Mouse (Mus musculus): ENCODE results near the gene Nkx2-1. TPM values are rescaled to one million over a fixed set of nuclear protein-coding genes. Genes with fewer than 3 reads are reported as not detected.
"Not testable (repeated sequence)": the region's sequence is repeated elsewhere in the genome, so short reads cannot be mapped to it uniquely, and the experiment has no call there.

The Nkx2-1 gene
- polyA plus RNA-seq, 1 experiment = 0.61 TPM

DNA sequence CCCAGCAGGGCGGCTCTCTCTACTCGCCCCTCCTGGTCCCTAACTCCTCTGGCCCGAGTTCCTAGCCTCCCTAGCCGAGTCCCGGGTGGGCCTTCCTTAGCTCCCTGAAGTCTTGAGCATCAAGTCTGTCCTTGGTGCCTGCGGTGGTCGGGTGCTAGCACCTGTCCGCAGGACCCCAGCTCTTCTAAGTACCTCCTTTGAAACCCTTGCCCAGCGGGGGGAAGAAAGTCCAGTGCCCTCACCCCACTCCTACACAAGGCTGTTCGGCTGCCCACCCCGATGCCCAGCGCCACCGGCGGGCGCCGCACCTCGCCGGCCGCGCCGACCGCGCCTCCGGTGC is 2.4 kb downstream of the Nkx2-1 start:
- TF ChIP-seq CTCF (IDR thresholded peaks at IDR 0.05; ENCODE audit: extremely low read depth, insufficient read depth, low read length) (no peak), POLR2A (IDR thresholded peaks at IDR 0.05; ENCODE audit: extremely low read depth, insufficient read depth, low read length) (no peak)
- no peak overlapping the region for H3K27ac ChIP-seq (ENCODE audit: insufficient read depth, low read length)
- no peak overlapping the region for H3K4me3 ChIP-seq (ENCODE audit: insufficient read depth, low read length)
- H3K4me1 ChIP-seq (ENCODE audit: control insufficient read depth, insufficient read depth, low read length) = no peaks in the 10 kb centered on the region

DNA sequence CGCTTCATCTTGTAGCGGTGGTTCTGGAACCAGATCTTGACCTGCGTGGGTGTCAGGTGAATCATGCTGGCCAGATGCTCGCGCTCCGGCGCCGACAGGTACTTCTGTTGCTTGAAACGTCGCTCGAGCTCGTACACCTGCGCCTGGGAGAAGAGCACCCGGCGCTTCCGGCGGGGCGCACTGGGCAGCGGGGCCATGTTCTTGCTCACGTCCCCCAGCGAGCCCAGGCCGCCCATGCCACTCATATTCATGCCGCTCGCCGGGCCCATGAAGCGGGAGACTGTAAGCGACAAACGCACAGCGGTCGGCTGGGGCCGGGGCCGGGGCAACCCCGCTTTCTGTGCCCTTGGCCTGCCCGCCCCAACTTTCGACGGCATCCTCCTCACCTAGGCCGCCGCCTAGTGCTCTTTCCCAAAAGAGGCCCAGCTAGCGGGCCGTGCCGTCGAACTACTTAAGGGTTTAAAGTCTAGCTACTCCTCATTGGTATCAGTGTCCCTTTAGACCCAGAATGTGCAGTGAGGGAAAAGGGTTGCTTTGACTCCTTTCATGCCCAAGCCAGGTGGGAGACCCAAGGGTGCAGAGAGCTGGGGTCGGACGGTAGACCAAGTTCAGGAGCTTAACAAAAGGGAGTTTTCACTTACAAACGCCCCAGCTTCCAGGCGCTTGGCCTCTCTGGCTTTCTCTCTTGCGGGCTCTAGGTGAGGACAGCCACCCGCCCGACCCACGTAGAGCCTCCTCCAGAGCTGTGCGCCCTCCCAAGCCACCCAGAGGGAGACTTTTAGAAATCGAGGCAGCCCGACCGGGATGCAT is 3.0 kb downstream of the Nkx2-1 start:
- Histone ChIP-seq H3K27ac (ENCODE audit: insufficient read depth, low read length) (no peak overlapping the region), H3K4me1 (ENCODE audit: control insufficient read depth, insufficient read depth, low read length) (no peaks in the 10 kb centered on the region), H3K4me3 (ENCODE audit: insufficient read depth, low read length) (no peak overlapping the region)
- TF ChIP-seq POLR2A (IDR thresholded peaks at IDR 0.05; ENCODE audit: extremely low read depth, insufficient read depth, low read length) (no peak), CTCF (IDR thresholded peaks at IDR 0.05; ENCODE audit: extremely low read depth, insufficient read depth, low read length) (no peak)

DNA sequence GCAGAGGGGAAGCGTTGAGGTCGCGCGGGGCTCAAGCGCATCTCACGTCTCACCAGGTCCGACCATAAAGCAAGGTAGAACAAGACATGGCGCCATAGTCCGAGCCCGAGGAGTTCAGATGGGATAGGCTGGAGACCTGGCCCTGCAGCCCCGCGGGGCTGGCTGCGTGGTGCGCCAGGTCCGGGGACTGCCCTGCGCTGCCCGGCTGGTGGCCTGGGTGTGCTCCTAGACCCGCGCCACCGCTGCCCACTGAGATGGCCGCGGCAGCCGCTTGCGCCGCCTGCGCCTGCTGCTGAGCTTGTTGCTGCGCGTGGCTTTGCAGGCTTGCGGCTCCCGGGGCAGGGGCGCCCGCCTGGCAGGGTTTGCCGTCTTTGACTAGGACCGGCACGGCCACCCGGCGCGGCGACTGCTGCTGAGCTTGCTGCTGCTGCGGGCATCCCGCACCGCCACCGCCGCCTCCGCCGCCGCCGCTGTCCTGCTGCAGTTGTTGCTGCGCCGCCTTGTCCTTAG is 3.7 kb downstream of the Nkx2-1 start:
- TF ChIP-seq CTCF (IDR thresholded peaks at IDR 0.05; ENCODE audit: extremely low read depth, insufficient read depth, low read length) (no peak), POLR2A (IDR thresholded peaks at IDR 0.05; ENCODE audit: extremely low read depth, insufficient read depth, low read length) (no peak)
- Histone ChIP-seq H3K4me1 (ENCODE audit: control insufficient read depth, insufficient read depth, low read length) (no peaks in the 10 kb centered on the region), H3K27ac (ENCODE audit: insufficient read depth, low read length) (no peak overlapping the region), H3K4me3 (ENCODE audit: insufficient read depth, low read length) (no peak overlapping the region)

DNA sequence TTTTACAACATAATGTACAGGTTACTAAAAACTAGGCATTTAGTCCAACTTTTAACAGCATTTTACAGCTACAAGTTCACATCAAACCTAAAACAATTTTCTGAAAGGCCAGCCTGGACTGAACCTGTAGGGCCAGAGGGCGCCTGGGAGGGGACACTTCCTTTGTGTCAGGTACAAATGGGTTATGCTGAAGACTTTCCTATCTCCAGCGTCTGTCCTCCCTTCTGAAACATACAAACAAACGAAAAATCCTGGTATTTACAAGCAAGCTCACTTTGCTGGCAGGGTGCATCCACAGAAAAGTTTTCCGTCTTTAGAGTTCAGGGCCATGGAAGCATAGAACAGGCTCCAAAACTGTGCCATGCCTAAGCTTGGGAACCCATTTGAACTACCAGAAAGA is 4.6 kb downstream of the Nkx2-1 start:
- no peaks in the 10 kb centered on the region for H3K4me1 ChIP-seq (ENCODE audit: control insufficient read depth, insufficient read depth, low read length)
- H3K27ac ChIP-seq (ENCODE audit: insufficient read depth, low read length) = no peak overlapping the region
- H3K4me3 ChIP-seq (ENCODE audit: insufficient read depth, low read length) = no peak overlapping the region
- no peak for TF ChIP-seq CTCF (IDR thresholded peaks at IDR 0.05; ENCODE audit: extremely low read depth, insufficient read depth, low read length)
- no peak for TF ChIP-seq POLR2A (IDR thresholded peaks at IDR 0.05; ENCODE audit: extremely low read depth, insufficient read depth, low read length)

DNA sequence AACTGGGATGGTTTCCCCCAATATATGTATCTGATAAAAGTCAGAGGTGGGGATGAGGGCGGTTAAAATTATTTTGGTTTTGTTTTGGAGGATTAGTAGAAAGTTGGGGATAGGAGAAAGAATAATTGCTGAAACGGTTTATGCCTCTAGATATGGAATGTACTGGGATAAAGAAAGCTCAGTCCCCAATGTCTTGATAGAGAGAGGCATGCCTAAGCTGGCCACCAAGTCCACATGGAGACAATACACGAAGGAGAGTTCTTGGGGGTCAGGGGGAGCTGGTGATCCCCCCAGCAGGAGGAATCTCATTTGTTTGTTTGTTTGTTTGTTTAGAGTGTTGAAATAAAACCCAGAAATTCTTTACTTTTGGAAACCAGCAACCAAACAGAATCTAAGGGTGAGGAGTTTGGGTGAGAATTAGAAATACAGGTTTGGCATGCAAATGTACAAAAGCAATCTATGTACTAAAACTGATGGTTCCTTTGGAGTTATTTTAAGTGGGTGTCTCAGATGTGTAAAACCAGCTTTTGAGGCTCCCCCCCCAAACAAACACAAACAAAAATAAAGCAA is 5.6 kb downstream of the Nkx2-1 start:
- Histone ChIP-seq H3K4me1 (ENCODE audit: control insufficient read depth, insufficient read depth, low read length) (no peaks in the 10 kb centered on the region), H3K27ac (ENCODE audit: insufficient read depth, low read length) (no peak overlapping the region), H3K4me3 (ENCODE audit: insufficient read depth, low read length) (no peak overlapping the region)
- no peak for TF ChIP-seq POLR2A (IDR thresholded peaks at IDR 0.05; ENCODE audit: extremely low read depth, insufficient read depth, low read length)
- TF ChIP-seq CTCF (IDR thresholded peaks at IDR 0.05; ENCODE audit: extremely low read depth, insufficient read depth, low read length) = no peak

DNA sequence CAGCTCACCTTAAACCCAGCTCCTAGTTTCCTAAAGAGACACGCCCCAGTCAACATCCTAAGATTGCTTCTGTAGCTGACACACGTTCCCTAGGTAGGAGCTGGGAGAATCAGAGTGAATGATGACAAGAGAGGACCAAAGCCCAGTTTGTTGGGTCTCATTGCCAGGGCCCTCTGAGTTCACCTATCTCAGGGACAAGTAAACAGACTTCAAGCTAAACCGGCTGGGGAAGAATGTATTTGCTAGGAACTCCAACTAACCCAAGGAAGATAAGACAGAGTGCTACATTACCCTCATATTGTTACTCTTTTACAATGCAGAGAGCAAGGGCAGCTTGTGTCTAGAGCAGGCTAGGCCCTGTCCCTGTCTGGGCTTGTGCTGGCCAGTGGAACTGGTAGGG is 6.8 kb downstream of the Nkx2-1 start:
- H3K4me3 ChIP-seq (ENCODE audit: insufficient read depth, low read length) = no peak overlapping the region

DNA sequence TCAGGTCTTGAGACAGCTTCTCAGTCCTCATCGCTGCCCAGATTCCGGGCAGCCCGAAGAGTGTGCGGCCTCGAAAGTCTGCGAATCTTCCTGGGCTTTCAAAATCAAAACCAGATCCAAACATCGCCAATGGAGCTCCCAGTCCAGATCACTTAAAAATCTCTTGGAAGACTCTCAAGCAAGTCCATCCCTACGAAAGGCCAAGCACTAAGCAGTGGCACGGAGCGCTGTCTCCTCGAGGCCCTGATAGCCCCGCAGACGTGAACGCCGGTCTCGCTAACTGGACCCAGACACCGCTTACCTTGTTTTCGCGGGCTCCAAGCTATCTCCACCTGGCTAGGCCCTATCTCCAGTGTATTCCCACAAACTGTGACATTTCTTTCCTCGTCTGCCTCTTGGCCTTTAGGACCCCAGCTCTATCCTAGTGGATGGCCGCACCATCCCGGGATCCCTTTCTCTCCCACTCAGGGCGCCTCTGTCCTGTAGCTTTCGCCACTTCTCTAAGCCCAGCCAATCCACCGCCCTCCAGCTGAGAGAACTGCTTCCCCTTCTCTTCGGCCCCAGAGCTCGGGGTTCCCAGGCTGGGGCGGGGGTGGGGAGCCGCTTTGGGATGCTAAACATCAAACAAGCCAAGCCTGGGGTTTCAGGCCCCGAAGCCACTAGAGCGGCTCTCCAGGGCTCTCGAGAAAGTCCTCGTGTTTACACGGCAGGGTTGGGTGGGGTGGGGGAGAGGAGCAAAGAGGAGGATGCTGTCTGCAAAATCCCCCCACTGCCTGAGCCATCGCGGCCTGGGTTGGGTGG is 7.6 kb downstream of the Nkx2-1 start:
- Histone ChIP-seq H3K4me1 (ENCODE audit: control insufficient read depth, insufficient read depth, low read length) (no peaks in the 10 kb centered on the region), H3K27ac (ENCODE audit: insufficient read depth, low read length) (no peak overlapping the region), H3K4me3 (ENCODE audit: insufficient read depth, low read length) (no peak overlapping the region)
- TF ChIP-seq POLR2A (IDR thresholded peaks at IDR 0.05; ENCODE audit: extremely low read depth, insufficient read depth, low read length) = no peak
- no peak for TF ChIP-seq CTCF (IDR thresholded peaks at IDR 0.05; ENCODE audit: extremely low read depth, insufficient read depth, low read length)

More for the DNA sequence above, 6.8 kb downstream of the Nkx2-1 start:
- H3K4me1 ChIP-seq (ENCODE audit: control insufficient read depth, insufficient read depth, low read length) = no peaks in the 10 kb centered on the region
- TF ChIP-seq CTCF (IDR thresholded peaks at IDR 0.05; ENCODE audit: extremely low read depth, insufficient read depth, low read length) (no peak), POLR2A (IDR thresholded peaks at IDR 0.05; ENCODE audit: extremely low read depth, insufficient read depth, low read length) (no peak)
- H3K27ac ChIP-seq (ENCODE audit: insufficient read depth, low read length) = no peak overlapping the region

DNA sequence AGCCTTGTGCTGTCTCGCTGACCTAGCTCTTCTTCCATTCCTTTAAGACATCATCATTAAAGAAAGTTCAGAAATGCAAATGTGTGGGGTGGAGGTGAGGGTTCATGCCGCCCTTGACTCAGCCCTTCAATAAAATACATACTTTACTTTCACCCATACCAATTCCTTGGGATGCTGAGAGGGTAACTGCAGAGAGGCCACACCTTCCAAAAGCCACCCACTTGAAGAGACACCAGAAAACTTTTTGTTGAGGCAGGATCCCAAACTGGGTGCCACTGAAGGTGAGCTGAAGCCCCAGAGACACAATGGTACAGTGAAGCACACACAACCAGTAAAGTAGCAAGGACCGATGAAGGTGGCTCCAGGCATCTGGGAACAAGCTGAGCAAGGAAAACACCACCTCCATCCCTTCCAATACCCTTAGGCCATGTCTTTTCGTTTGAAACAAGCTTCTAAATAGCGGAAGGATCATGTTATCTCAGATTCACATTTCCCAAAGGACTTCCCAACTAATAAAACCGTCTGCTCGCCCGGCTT is 8.6 kb downstream of the Nkx2-1 start:
- Histone ChIP-seq H3K4me3 (ENCODE audit: insufficient read depth, low read length) (no peak overlapping the region), H3K4me1 (ENCODE audit: control insufficient read depth, insufficient read depth, low read length) (no peaks in the 10 kb centered on the region), H3K27ac (ENCODE audit: insufficient read depth, low read length) (no peak overlapping the region)
- no peak for TF ChIP-seq POLR2A (IDR thresholded peaks at IDR 0.05; ENCODE audit: extremely low read depth, insufficient read depth, low read length)

DNA sequence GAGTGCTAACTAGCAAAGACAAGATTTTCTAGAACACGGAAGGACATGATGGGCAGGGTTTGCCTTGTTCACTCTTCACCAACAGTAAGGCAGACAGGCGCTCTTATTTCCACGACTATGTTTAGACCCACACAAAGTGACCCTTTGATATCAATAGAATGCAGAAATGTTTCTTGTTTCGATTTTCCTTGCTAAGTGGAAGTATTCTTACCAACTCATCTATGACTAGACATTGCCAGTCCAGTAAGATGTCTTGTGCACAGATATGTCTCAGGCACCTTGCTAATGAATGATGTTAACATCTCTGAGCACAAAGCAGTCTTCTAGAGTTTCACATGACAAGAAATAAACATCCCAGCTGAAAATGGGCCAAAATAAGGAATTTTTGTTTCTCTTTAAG is 9.6 kb downstream of the Nkx2-1 start:
- Histone ChIP-seq H3K27ac (ENCODE audit: insufficient read depth, low read length) (no peak overlapping the region), H3K4me1 (ENCODE audit: control insufficient read depth, insufficient read depth, low read length) (no peaks in the 10 kb centered on the region), H3K4me3 (ENCODE audit: insufficient read depth, low read length) (no peak overlapping the region)
- TF ChIP-seq CTCF (IDR thresholded peaks at IDR 0.05; ENCODE audit: extremely low read depth, insufficient read depth, low read length) = no peak
- TF ChIP-seq POLR2A (IDR thresholded peaks at IDR 0.05; ENCODE audit: extremely low read depth, insufficient read depth, low read length) = no peak

DNA sequence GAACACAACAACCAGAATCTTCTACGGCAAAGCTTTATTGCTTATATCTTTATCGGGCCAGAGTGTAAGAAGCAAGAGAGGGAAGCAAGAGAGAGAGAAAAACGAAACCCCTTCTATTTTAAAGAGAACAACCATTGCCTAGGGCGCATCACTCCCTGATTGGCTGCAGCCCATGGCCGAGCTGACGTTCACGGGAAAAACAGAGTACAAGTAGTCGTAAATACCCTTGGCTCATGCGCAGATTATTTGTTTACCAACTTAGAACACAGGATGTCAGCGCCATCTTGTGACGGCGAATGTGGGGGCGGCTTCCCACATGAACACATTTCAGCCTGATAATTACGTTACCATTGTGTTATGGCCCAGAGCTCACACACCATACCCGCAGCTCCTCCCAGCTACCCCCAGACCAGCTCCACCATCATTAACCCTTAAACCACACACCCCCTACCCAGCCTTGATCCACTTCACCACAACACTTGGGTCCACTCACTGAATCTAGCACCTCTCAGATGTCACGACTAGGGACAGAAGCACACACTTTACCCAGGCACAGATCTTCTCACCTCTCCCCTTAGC is 11.4 kb downstream of the Nkx2-1 start:
- not testable (repeated sequence) for H3K4me1 ChIP-seq (ENCODE audit: control insufficient read depth, insufficient read depth, low read length); H3K27ac ChIP-seq (ENCODE audit: insufficient read depth, low read length); H3K4me3 ChIP-seq (ENCODE audit: insufficient read depth, low read length)

All from cortical plate, adult 2 months (tissue).